15 mouse cellular contexts compared by ENCODE assay signal in genomic region chr3:89570362-89570761, GRCm38 (mm10). TPM values are rescaled to one million over a fixed set of nuclear protein-coding genes. Genes with fewer than 3 reads are reported as not detected.
"Had no signal": no experiment of that assay in that cellular context is flagged by ENCODE, and none has a peak within 500 bp of the region (broad histone marks: within the 10 kb centered on the region; RNA-seq: fewer than 3 reads in every experiment).

No protein-coding gene starts in this region.

- H3K4me2 ChIP-seq: kidney, embryonic 15.5 days; limb, embryonic 13.5 days; midbrain, embryonic 13.5 days; neural tube, embryonic 12.5 days had no signal

- H3K9me3 ChIP-seq: kidney, embryonic 15.5 days; limb, embryonic 13.5 days; midbrain, embryonic 13.5 days had no signal

- H3K27ac ChIP-seq: kidney, embryonic 15.5 days; limb, embryonic 13.5 days; neural tube, embryonic 12.5 days had no signal

- ATAC-seq: midbrain, embryonic 13.5 days had no signal

- H3K4me3 ChIP-seq: kidney, embryonic 15.5 days; limb, embryonic 13.5 days; midbrain, embryonic 13.5 days; neural tube, embryonic 12.5 days had no signal

- H3K27me3 ChIP-seq: kidney, embryonic 15.5 days; limb, embryonic 13.5 days; midbrain, embryonic 13.5 days; neural tube, embryonic 12.5 days had no signal

- H3K9ac ChIP-seq: kidney, embryonic 15.5 days; limb, embryonic 13.5 days; midbrain, embryonic 13.5 days; neural tube, embryonic 12.5 days had no signal

- DNase-seq: kidney, adult 18-20 months; kidney, postnatal 14 days; left cerebral cortex, postnatal 4 days; lung, adult 18-20 months; retina, postnatal 1 day; right cerebral cortex, postnatal 4 days; spleen, adult 18-20 months; thymus, adult 18-20 months; thymus, postnatal 14 days had no signal

- H3K36me3 ChIP-seq: kidney, embryonic 15.5 days; limb, embryonic 13.5 days; midbrain, embryonic 13.5 days; neural tube, embryonic 12.5 days had no signal

- H3K4me1 ChIP-seq: limb, embryonic 13.5 days; neural tube, embryonic 12.5 days had no signal

RNA-seq across cellular contexts. Expression of gene Kcnn3, which starts 50.4 kb away (rescaled TPM):
- total RNA-seq: megakaryocyte-erythroid progenitor cell, adult 5-6 weeks; neutrophil, adult 5-6 weeks had no signal
